Mouse (Mus musculus) layer of hippocampus, postnatal 10 days (tissue): ENCODE measurements around the gene Ccdc187. TPM values are rescaled to one million over a fixed set of nuclear protein-coding genes. Genes with fewer than 3 reads are reported as not detected.

Experiments used
- DNase-seq, 2 experiments: peaks; one replicate each; pipeline ENCODE4 v3.0.0; 2021; ENCODE audit warnings: low spot score in 2 of 2
- total RNA-seq, 2 experiments: library from RNA; stranded (reverse); gene quantifications; 2 replicates each; pipeline ENCODE4 v1.2.3; 2021

Gene Ccdc187
- total RNA-seq, 2 experiments from 2014 or later = 0.78 to 1.1 TPM

- no peak for DNase-seq
Observed at GRCm38 (mm10) chr2:26316576-26317246, 22.4 kb upstream of the Ccdc187 start.

GRCm38 (mm10) chr2:26315925-26316311, 21.6 kb upstream of the Ccdc187 start:
- peak in 1 of 2 experiments; percentile 63 for DNase-seq

- peak; percentile 70 to 80 for DNase-seq
Observed at GRCm38 (mm10) chr2:26315072-26315924, 20.9 kb upstream of the Ccdc187 start, which contains the start of gene Gpsm1. TSS of gene Gpsm1 (plus strand) at chr2:26315515.

- no peak for DNase-seq
Observed at GRCm38 (mm10) chr2:26314281-26315071, 20.1 kb upstream of the Ccdc187 start.

- no peak for DNase-seq
Observed at GRCm38 (mm10) chr2:26313394-26313793, 19.0 kb upstream of the Ccdc187 start.

- no peak for DNase-seq
Observed at GRCm38 (mm10) chr2:26312812-26313211, 18.5 kb upstream of the Ccdc187 start.

GRCm38 (mm10) chr2:26311936-26312335, 17.6 kb upstream of the Ccdc187 start:
- no peak for DNase-seq

GRCm38 (mm10) chr2:26309739-26310138, 15.4 kb upstream of the Ccdc187 start:
- no peak for DNase-seq

GRCm38 (mm10) chr2:26306702-26307101, 12.3 kb upstream of the Ccdc187 start:
- DNase-seq = no peak

GRCm38 (mm10) chr2:26305555-26305954, 11.2 kb upstream of the Ccdc187 start:
- DNase-seq = no peak

GRCm38 (mm10) chr2:26304711-26305110, 10.4 kb upstream of the Ccdc187 start:
- no peak for DNase-seq

GRCm38 (mm10) chr2:26302005-26302503, 7.7 kb upstream of the Ccdc187 start:
- DNase-seq = no peak

GRCm38 (mm10) chr2:26300808-26301174, 6.4 kb upstream of the Ccdc187 start:
- peak; percentile 95 to 97 for DNase-seq

- peak in 1 of 2 experiments; percentile 26 for DNase-seq
Observed at GRCm38 (mm10) chr2:26300161-26300807, 5.9 kb upstream of the Ccdc187 start.

- DNase-seq = peak; percentile 42 to 50
Observed at GRCm38 (mm10) chr2:26299336-26299735, 5.0 kb upstream of the Ccdc187 start.

- no peak for DNase-seq
Observed at GRCm38 (mm10) chr2:26298856-26299230, 4.5 kb upstream of the Ccdc187 start.

- peak; percentile 63 to 75 for DNase-seq
Observed at GRCm38 (mm10) chr2:26298208-26298855, 4.0 kb upstream of the Ccdc187 start.

GRCm38 (mm10) chr2:26296606-26297195, 2.3 kb upstream of the Ccdc187 start:
- peak; percentile 67 to 75 for DNase-seq

GRCm38 (mm10) chr2:26290133-26290532, 4.2 kb downstream of the Ccdc187 start:
- no peak for DNase-seq

GRCm38 (mm10) chr2:26286391-26286790, 8.0 kb downstream of the Ccdc187 start:
- no peak for DNase-seq
